Mouse (Mus musculus): ENCODE measurements around the gene Rpl23a.

Rpl23a gene

GRCm38 (mm10) chr11:78167257-78167959 lies 16.0 kb downstream of the Rpl23a start:
- DNase-seq (ENCODE audit: low spot score in 2 of 2), result no peak

GRCm38 (mm10) chr11:78166640-78167039 lies 16.7 kb downstream of the Rpl23a start:
- DNase-seq (ENCODE audit: low spot score in 2 of 2), result no peak

- no peak for DNase-seq (ENCODE audit: low spot score in 2 of 2)
These were observed 17.2 kb downstream of the Rpl23a start for GRCm38 (mm10) chr11:78166161-78166560.

DNA sequence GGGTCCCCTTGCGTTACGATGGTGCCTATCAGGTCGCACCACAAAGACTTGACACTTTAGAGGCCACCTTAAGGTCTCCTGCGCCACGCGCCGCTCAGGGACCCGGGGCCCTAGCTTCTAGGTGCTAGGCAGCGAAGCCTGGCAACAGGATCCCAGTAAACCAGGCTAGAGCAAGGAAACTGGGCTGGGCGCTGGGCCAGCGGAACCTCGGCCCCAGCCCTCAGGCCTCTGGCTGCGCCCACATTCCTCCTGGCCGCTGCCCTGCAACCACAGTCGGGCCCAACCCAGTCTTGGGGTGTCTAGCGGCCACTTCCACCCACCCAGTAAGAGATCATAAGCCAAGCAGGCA lies 17.6 kb downstream of the Rpl23a start:
- no peak for DNase-seq (ENCODE audit: low spot score in 2 of 2)

DNA sequence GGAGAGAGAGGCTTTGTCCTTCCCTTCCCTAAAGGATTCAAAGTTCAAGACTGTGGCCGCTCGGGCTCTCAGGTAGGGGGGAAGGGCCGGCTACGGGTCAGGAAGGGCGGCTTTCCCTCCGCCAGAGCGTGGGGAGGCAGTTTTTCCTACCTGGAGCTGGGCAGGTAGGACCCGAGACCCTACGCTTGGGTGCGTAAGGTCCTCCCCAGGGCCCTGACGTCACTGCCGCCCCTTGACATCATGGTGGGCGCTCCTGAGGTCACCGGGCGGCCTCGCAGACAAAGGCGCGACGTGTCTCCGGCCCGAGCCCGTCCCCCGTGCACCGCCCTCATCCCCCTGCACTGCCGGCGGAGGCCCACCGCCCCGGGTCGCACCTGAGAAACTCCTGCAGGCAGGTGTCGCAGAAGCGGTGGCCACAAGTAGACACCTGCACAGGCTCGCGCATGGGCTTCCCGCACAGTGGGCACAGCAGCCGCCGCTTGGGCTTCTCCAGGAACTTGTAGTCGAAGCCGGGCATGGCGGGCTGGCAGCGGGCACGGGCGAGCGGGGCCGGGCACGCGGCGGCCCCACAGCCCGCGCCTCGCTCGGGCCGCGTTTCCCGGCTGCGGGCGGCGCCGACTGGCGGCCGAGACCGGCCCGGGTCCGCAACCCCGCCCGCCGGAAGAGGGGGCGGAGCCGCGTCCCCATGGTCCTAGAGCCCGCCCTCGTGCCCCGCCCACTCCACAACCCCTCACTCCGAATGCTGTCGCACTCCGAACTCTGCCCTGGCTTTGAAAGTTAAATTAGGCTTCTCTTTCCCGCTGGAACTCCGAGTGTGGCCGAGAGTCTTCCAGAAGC lies 18.2 kb downstream of the Rpl23a start, which contains the start of gene Traf4:
Gene Traf4 (minus strand): TSS at position 666 of the 837 bp plus-strand sequence.
- DNase-seq (ENCODE audit: low spot score in 2 of 2), result peak; percentile 77 to 84

- DNase-seq (ENCODE audit: low spot score in 2 of 2), result no peak
These were observed 18.8 kb downstream of the Rpl23a start for GRCm38 (mm10) chr11:78164604-78164923.

DNA sequence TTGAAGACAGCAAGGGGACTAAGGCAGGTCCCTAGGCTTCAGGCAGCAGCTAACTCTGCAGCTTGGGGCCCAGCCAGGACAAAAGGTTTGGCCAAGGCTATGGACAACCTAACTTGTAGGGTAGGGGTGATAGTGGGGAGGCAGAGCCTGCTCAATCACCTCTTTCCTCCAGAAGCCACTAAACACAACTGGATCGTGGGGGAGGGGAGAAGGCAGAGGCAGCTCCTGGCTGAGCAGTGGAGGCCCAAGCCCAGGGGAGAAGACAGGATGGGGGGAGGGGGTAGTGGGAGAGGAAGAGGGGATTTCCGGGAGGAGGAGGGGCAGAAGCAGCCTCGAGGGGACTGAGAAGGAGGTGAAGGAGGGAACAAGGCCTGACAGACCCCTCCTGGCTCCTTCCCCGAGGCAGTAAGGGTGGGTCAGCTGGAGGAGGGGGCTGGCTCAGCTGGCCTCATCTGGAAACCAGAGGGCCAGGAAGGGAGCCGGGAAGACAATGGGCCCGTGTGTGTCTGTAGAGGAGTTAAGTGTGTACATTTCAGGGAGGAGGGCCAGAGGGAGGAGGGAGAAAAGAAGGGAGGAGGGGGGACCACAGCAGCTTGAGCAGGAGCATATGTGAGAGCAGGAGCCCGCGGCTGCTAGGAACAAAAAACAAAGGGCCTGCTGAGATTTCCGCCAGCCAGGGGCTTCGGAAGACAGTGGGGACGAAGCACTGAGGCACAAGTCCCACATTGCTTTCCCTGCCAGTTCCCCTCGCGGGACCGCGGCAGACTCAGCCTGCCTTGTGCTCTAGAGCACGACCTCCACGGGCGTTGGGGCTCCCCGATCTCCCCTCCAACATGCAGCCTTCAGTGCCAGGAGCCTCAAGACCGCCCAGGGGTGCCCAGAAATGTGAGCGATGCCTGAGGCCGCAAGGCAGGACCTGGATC lies 19.4 kb downstream of the Rpl23a start:
- DNase-seq (ENCODE audit: low spot score in 2 of 2), result peak; percentile 59 to 68

- DNase-seq (ENCODE audit: low spot score in 2 of 2), result no peak
These were observed 20.3 kb downstream of the Rpl23a start for GRCm38 (mm10) chr11:78163045-78163444.

DNA sequence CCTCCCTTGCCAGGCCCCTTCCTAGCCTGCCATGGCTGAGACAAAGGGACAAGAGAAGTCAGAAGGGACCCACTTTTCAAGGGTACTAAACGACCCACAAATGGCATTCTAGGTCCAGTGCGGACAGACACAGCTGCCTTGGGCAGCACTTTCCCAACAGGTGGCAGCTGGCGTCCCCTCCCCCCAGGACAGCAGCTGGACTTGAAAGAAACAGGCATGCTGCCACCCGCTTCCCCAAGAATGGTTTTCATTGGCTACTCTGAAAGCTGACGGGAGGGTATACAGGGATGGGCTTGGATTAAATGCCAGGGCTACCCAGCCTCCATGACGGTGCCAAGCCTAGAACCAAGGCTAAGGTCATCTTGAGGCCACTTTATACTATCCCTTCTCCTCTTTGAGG lies 20.9 kb downstream of the Rpl23a start:
- no peak for DNase-seq (ENCODE audit: low spot score in 2 of 2)

- no peak for DNase-seq (ENCODE audit: low spot score in 2 of 2)
These were observed 21.4 kb downstream of the Rpl23a start for GRCm38 (mm10) chr11:78161968-78162367.

GRCm38 (mm10) chr11:78161169-78161568 lies 22.2 kb downstream of the Rpl23a start:
- no peak for DNase-seq (ENCODE audit: low spot score in 2 of 2)

DNA sequence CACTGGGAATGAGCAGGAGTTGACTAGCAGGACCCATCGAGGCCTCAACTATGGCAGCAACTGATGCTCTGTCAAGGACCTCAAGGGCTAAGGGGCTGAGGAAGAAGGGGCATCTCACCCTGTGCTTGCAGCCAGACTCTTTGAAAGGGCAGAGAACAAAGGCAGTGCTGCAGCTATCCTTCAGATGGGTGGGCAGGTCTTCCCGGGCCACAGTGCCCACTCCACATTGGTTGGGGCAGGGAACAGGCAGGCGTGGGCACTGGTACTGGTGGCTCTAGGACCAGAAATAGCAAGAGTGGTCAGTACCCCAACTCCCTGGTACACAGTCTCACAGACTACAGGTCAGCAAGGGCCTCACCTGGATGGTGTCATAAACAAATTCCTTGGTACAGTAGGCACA lies 22.7 kb downstream of the Rpl23a start:
- DNase-seq (ENCODE audit: low spot score in 2 of 2), result no peak

- DNase-seq (ENCODE audit: low spot score in 2 of 2), result no peak
These were observed 23.2 kb downstream of the Rpl23a start for GRCm38 (mm10) chr11:78160171-78160570.

GRCm38 (mm10) chr11:78159557-78159956 lies 23.8 kb downstream of the Rpl23a start:
- DNase-seq (ENCODE audit: low spot score in 2 of 2), result no peak

DNA sequence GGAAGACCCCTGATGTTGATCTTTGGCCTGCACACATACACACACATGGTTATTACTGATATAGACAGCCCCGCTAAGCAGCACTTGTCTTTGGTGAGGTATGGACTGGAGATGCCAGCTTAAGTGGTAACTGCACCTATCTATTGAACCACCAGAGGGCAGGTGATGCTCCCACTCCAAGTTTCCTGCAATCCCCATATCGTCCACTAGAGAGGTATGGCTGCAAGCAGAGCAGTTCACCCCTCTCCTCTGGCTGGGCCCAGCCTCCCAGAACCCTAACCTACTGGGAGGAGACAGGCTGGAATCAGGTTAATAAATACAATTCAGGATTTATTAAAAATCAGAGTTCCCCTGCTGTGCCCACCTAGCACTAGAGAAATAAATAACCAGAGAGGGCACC lies 24.3 kb downstream of the Rpl23a start:
- peak; percentile 70 to 81 for DNase-seq (ENCODE audit: low spot score in 2 of 2)

DNA sequence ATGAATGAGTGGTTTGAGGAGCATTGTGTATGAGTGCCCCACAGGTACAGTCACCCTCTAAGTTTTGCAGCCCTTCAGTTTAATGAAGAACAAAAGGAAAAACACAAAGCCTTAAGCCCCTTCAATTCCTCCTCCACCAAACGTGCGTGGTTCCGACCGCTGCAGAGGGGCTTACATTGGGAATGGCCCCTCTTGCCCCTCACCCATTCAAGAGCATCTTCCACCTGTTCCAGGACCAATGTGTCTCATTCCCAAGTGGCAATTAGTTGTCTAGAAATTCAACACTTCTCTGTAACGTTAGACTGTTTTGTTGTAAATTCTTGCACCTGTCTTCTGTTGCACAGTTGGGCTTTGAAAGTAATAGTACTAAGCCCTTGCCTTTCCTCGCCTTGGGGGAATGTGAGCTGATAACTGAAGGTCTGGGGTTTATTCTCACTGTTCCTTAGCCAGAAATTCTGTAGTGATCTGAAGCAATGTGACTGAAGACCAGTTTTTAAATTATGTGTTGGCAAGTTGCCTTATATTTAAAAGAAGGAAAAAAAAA lies 27.2 kb downstream of the Rpl23a start:
- no peak for DNase-seq (ENCODE audit: low spot score in 2 of 2)

GRCm38 (mm10) chr11:78155674-78156073 lies 27.7 kb downstream of the Rpl23a start:
- no peak for DNase-seq (ENCODE audit: low spot score in 2 of 2)

DNA sequence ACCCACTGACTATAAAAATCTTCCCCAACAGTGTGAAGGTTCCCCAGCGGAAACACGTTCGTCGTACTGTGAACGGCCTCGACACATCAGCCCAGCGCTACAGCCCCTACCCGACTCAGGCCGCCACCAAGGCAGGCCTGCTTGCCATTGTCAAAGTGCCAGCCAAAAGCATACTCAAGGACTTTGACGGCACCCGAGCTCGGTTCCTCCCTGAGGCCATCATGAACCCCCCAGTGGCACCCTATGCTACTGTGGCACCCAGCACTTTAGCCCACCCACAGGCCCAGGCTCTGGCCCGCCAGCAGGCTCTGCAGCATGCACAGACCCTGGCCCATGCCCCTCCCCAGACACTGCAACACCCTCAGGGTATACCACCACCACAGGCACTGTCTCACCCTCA lies 29.6 kb downstream of the Rpl23a start:
- no peak for DNase-seq (ENCODE audit: low spot score in 2 of 2)

- DNase-seq (ENCODE audit: low spot score in 2 of 2), result peak; percentile 56 to 74
These were observed 30.8 kb downstream of the Rpl23a start for GRCm38 (mm10) chr11:78152299-78153231.

DNA sequence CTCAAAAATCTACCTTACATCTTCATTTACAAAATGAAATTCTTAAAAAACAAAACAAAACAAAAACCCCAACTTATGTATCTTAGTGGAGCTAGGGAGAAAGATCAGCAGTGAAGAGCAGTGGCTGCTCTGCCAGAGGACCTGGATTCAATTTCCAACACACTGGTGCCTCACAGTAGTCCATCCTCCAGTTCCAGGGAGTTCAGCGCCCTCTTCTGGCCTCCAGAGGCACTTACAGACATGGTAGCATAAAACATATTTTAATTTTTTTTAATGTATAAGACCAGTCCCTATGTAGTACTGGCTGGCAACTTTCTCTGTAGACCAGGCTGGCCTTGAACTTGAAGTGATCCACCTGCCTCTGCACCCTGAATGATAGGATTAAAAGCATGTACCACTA lies 32.2 kb downstream of the Rpl23a start:
- no peak for DNase-seq (ENCODE audit: low spot score in 2 of 2)
